Mouse (Mus musculus) liver, embryonic 11.5 days (tissue): Measurements from ENCODE around the gene Serinc5. TPM values are rescaled to one million over a fixed set of nuclear protein-coding genes. Genes with fewer than 3 reads are reported as not detected.
A peak's percentile ranks its signal among the peaks of the same experiment; 100 is the strongest.

Experiments
- ATAC-seq: fragments of 200-750 bp; cut with Nextera tagmentation; replicated peaks from 2 replicates; pipeline ENCODE4 v1.8.0; 2017; ENCODE audit warnings: moderate number of reproducible peaks, mild to moderate bottlenecking, moderate TSS enrichment, moderate library complexity; ENCODE audit not compliant: low FRiP score
- DNase-seq: peaks from one replicate; pipeline ENCODE4 v3.0.0-alpha.2; 2017; ENCODE audit warnings: low spot score
- H3K27ac ChIP-seq: fragments of 300-500 bp; sonication (generic); 2 replicates; pipeline ENCODE4 v1.5.1; 2014; ENCODE audit warnings: mild to moderate bottlenecking, low read depth, low read length, control low read depth
- H3K27me3 ChIP-seq: fragments of 300-500 bp; sonication (generic); replicated peaks from 2 replicates; pipeline ENCODE4 v1.6.1; 2014; ENCODE audit warnings: low read length, mixed read lengths; ENCODE audit not compliant: control insufficient read depth, insufficient read depth
- H3K36me3 ChIP-seq: fragments of 300-500 bp; sonication (generic); 2 replicates; pipeline ENCODE4 v1.6.1; 2014; ENCODE audit warnings: mild to moderate bottlenecking, low read length, moderate library complexity, mixed read lengths; ENCODE audit not compliant: control insufficient read depth, insufficient read depth
- H3K4me1 ChIP-seq: fragments of 300-500 bp; sonication (generic); replicated peaks from 2 replicates; pipeline ENCODE4 v1.6.1; 2014; ENCODE audit warnings: low read length, mixed read lengths; ENCODE audit not compliant: control insufficient read depth, insufficient read depth
- H3K4me2 ChIP-seq: fragments of 300-500 bp; sonication (generic); 2 replicates; pipeline ENCODE4 v1.6.1; 2014; ENCODE audit warnings: mild to moderate bottlenecking, control low read depth, moderate library complexity
- H3K4me3 ChIP-seq: fragments of 300-500 bp; sonication (generic); 2 replicates; pipeline ENCODE4 v1.5.1; 2014; ENCODE audit warnings: low read depth, low read length, control low read depth
- H3K9ac ChIP-seq: fragments of 300-500 bp; sonication (generic); 2 replicates; pipeline ENCODE4 v1.6.1; 2014; ENCODE audit warnings: low read depth, low read length, control low read depth
- H3K9me3 ChIP-seq: fragments of 300-500 bp; sonication (generic); 2 replicates; pipeline ENCODE4 v1.6.1; 2016; ENCODE audit warnings: low read length, inconsistent platforms, mixed read lengths; ENCODE audit not compliant: control insufficient read depth
- WGBS: fragments of 180-500 bp; shearing (Covaris S2); extraction: QIAGEN DNeasy Blood & Tissue Kit; methylation state at CpG from one replicate; pipeline ENCODE4 v1.1.7; 2014; 5-methylcytosine and 5-hydroxymethylcytosine counted together
- polyA plus RNA-seq: library from polyadenylated mRNA; unstranded; fragments of >200 nt; fragmentation: Nextera tagmentation; extraction: Ambion mirVana; gene quantifications from 2 replicates; pipeline ENCODE4 v1.2.1, GENCODE M21; 2014

The Serinc5 gene
- polyA plus RNA-seq, 1 experiment from 2014 or later: 27.5 TPM

GRCm38 (mm10) chr13:92706342-92707061 is 95.6 kb downstream of the Serinc5 start:
- Histone ChIP-seq H3K27me3 (no peaks in the 10 kb centered on the region), H3K4me1 (no peaks in the 10 kb centered on the region; the same call in 1 of the 2 replicates), H3K4me3 (no peak overlapping the region), H3K36me3 (peaks cover 15% of the 10 kb centered on the region; the same call in 1 of the 2 replicates), H3K9me3 (no peaks in the 10 kb centered on the region), H3K27ac (peak overlapping the region; percentile 19; the same call in 1 of the 2 replicates), H3K4me2 (no peak overlapping the region), H3K9ac (no peak overlapping the region)
- WGBS: 81% methylated on average over 9 of the region's 9 CpGs
- DNase-seq (peak; percentile 19), ATAC-seq (no peak)

DNA sequence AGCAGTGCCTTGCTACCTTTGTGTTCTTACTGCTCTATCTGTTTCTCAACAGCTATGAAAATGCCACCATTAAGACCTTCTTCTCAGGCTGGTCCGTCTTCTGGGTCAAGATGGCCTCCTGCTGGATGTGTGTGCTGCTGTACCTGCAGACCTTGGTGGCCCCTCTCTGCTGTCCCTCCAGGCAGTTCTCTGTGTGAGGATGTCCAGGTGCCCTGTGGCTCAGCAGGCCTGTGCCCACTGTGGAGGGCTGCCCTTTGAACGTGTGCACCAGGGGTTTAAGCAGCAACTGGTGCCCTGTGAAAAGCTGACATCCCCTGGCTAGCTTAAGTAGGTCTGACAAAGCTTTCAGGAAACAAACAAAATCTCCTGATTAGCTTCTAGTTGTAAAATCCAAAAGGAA is 97.0 kb downstream of the Serinc5 start:
- WGBS: 65% methylated on average over 2 of the region's 2 CpGs
- no peak overlapping the region for H3K4me2 ChIP-seq
- H3K27ac ChIP-seq: no peak overlapping the region
- no peaks in the 10 kb centered on the region for H3K9me3 ChIP-seq
- H3K4me1 ChIP-seq: no peaks in the 10 kb centered on the region; the same call in 1 of the 2 replicates
- DNase-seq (no peak), ATAC-seq (no peak)
- H3K27me3 ChIP-seq: no peaks in the 10 kb centered on the region
- H3K4me3 ChIP-seq: no peak overlapping the region
- no peak overlapping the region for H3K9ac ChIP-seq
- peaks cover 15% of the 10 kb centered on the region; the same call in 1 of the 2 replicates for H3K36me3 ChIP-seq

DNA sequence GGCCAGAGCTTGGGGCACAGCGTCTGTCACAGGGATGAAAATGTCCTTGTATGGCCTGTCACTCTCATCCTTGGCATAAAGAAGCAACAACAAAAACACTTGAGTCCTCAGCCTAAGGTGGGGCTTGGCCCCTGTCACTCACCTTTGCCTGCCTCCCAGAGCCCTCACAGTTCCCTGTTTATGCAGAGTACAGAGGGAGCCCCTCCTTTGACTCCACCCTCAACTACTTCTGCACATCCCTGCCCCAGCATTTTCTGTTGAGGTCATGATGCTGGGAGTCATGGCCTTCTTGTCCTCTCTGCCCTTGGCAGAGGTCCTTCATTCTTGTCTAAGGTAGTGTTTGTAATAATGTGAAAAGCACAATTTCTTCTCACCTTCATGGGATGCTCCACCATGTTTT is 97.6 kb downstream of the Serinc5 start:
- H3K4me3 ChIP-seq: no peak overlapping the region
- H3K9me3 ChIP-seq: no peaks in the 10 kb centered on the region
- 89% methylated on average over 1 of the region's 1 CpGs for WGBS
- H3K4me2 ChIP-seq: no peak overlapping the region
- H3K27me3 ChIP-seq: no peaks in the 10 kb centered on the region
- no peak overlapping the region for H3K9ac ChIP-seq
- no peaks in the 10 kb centered on the region; the same call in 1 of the 2 replicates for H3K4me1 ChIP-seq
- DNase-seq (no peak), ATAC-seq (no peak)
- no peak overlapping the region for H3K27ac ChIP-seq
- H3K36me3 ChIP-seq: peaks cover 15% of the 10 kb centered on the region; the same call in 1 of the 2 replicates

DNA sequence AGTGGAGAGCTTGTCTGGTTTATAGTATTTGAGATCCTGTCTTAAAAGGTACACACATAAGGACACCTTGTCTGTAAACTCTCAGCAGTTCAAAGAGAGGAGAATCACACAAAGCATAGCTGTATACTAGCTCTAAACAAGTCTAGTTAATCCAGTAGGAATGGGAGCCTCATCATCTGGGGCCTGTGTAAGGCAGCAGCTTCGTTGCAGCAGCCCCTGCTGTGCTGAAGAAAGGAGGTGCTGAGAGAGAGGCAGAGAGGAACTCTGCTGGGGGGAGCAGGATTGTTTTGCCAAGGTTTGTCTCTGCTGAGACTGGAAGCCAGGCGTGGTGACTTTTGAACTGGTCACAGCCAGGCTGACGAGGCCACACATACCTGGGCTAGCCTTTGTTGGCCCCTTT is 98.6 kb downstream of the Serinc5 start:
- H3K9ac ChIP-seq: no peak overlapping the region
- no peak for DNase-seq

GRCm38 (mm10) chr13:92710361-92710760 is 99.5 kb downstream of the Serinc5 start:
- DNase-seq: no peak
- ATAC-seq: no peak
- Histone ChIP-seq H3K36me3 (peaks cover 15% of the 10 kb centered on the region; the same call in 1 of the 2 replicates), H3K9me3 (no peaks in the 10 kb centered on the region), H3K27ac (no peak overlapping the region), H3K4me3 (no peak overlapping the region), H3K27me3 (no peaks in the 10 kb centered on the region), H3K4me1 (no peaks in the 10 kb centered on the region), H3K9ac (no peak overlapping the region), H3K4me2 (no peak overlapping the region)
- 50% methylated on average over 1 of the region's 1 CpGs for WGBS

More for the DNA sequence above, 98.6 kb downstream of the Serinc5 start:
- no peaks in the 10 kb centered on the region for H3K9me3 ChIP-seq
- H3K27me3 ChIP-seq: no peaks in the 10 kb centered on the region
- peaks cover 15% of the 10 kb centered on the region; the same call in 1 of the 2 replicates for H3K36me3 ChIP-seq
- no peak for ATAC-seq
- WGBS: 55% methylated on average over 3 of the region's 3 CpGs
- no peak overlapping the region for H3K27ac ChIP-seq
- H3K4me1 ChIP-seq: no peaks in the 10 kb centered on the region; the same call in 1 of the 2 replicates
- no peak overlapping the region for H3K4me2 ChIP-seq
- no peak overlapping the region for H3K4me3 ChIP-seq

GRCm38 (mm10) chr13:92711821-92712220 is 100.9 kb downstream of the Serinc5 start:
- H3K4me2 ChIP-seq: no peak overlapping the region
- H3K4me3 ChIP-seq: no peak overlapping the region
- DNase-seq (no peak), ATAC-seq (no peak)
- H3K4me1 ChIP-seq: no peaks in the 10 kb centered on the region
- whole genome bisulfite sequencing: 93% methylated on average over 1 of the region's 1 CpGs
- no peak overlapping the region for H3K9ac ChIP-seq
- H3K27ac ChIP-seq: no peak overlapping the region
- no peaks in the 10 kb centered on the region for H3K27me3 ChIP-seq
- H3K9me3 ChIP-seq: no peaks in the 10 kb centered on the region
- peaks cover 8% of the 10 kb centered on the region; the same call in 1 of the 2 replicates for H3K36me3 ChIP-seq

GRCm38 (mm10) chr13:92712619-92713018 is 101.7 kb downstream of the Serinc5 start:
- ATAC-seq: peak; percentile 73
- WGBS: 63% methylated on average over 4 of the region's 4 CpGs
- Histone ChIP-seq H3K4me3 (no peak overlapping the region), H3K9me3 (no peaks in the 10 kb centered on the region), H3K36me3 (peaks cover 8% of the 10 kb centered on the region; the same call in 1 of the 2 replicates), H3K4me1 (no peaks in the 10 kb centered on the region), H3K9ac (no peak overlapping the region), H3K27me3 (no peaks in the 10 kb centered on the region), H3K4me2 (no peak overlapping the region), H3K27ac (no peak overlapping the region)
- DNase-seq: no peak

DNA sequence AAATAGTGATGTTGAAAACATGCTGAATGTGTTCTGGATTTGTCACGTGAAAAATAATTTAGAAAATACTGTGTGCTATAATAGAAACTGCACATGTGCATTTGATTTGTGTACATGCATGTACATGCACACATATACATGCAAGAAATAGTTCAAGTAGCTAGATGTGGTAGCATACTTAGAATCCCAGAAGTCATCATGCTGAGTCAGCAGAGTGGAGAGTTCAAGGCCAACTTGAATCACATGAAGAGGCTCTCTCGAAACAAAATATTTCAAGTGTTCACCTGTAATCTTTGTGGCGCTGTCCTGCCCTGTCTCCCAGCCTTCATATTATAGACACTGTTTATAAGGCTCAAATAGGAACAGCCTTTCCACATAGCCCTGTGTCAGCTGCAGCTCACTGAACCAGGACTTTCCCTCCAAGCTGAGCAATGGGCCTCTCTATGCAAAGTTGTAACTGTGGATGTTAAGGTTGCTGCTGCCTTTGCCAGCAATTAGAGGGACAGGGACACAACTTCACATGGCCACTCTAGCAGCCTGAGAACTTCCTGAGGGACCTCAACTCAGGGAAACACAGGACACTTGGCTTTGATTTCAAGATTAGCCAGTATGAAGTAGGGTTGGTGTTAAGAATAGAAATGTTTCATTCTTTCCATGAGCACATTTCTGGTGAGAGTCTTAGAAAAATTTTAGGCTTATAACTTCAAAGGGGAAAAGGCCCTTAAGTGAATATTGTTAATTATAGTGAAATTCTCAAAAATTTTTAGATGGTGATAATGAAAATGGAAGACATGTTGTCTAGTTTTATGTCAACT is 107.2 kb downstream of the Serinc5 start:
- Histone ChIP-seq H3K36me3 (no peaks in the 10 kb centered on the region), H3K4me1 (0 out of 2 replicates have a peak, but pooled peaks cover 2% of the 10 kb centered on the region), H3K27me3 (no peaks in the 10 kb centered on the region), H3K4me3 (no peak overlapping the region), H3K4me2 (no peak overlapping the region), H3K9ac (no peak overlapping the region), H3K9me3 (no peaks in the 10 kb centered on the region), H3K27ac (no peak overlapping the region)
- ATAC-seq (no peak), DNase-seq (no peak)
- WGBS: 83% methylated on average over 3 of the region's 3 CpGs
